Mouse (Mus musculus): ENCODE measurements around the gene Rnase13.

GRCm38 (mm10) chr14:51895071-51895470 lies 27.5 kb downstream of the Rnase13 start:
- TF ChIP-seq POLR2A (IDR thresholded peaks at IDR 0.05; ENCODE audit: insufficient read depth, low read depth, low read length) (no peak), CTCF (IDR thresholded peaks at IDR 0.05; ENCODE audit: insufficient read depth, low read depth, low read length) (no peak)

Measured in olfactory bulb, adult 2 months (tissue).